Mouse (Mus musculus): Measurements from ENCODE around the gene Gm10436. TPM values are rescaled to one million over a fixed set of nuclear protein-coding genes. Genes with fewer than 3 reads are reported as not detected.
"Not testable (repeated sequence)": the region's sequence is repeated elsewhere in the genome, so short reads cannot be mapped to it uniquely, and the experiment has no call there.

Gm10436 gene
- polyA plus RNA-seq (2012; ENCODE audit: insufficient read depth, low replicate concordance) = not detected in 2 replicates

- not testable (repeated sequence) for H3K27me3 ChIP-seq (replicated peaks); H3K4me1 ChIP-seq; H3K4me3 ChIP-seq (replicated peaks); H3K36me3 ChIP-seq (replicated peaks; ENCODE audit: low read length); H3K9me3 ChIP-seq
Observed at GRCm38 (mm10) chr12:88182008-88182407, at the start of gene Gm10436. Gene Gm10436 (minus strand): TSS chr12:88182108.

GRCm38 (mm10) chr12:88219445-88219844 lies 37.5 kb upstream of the Gm10436 start:
- H3K36me3 ChIP-seq (replicated peaks; ENCODE audit: low read length) = no peaks in the 10 kb centered on the region
- H3K4me3 ChIP-seq (replicated peaks) = no peak overlapping the region
- peaks cover 43% of the 10 kb centered on the region for H3K9me3 ChIP-seq
- no peaks in the 10 kb centered on the region for H3K4me1 ChIP-seq
- no peak for TF ChIP-seq FLI1 (IDR thresholded peaks at IDR 0.05; ENCODE audit: low read length)
- no peak for TF ChIP-seq GATA1 (IDR thresholded peaks at IDR 0.05; ENCODE audit: borderline replicate concordance, low read length)
- no peaks in the 10 kb centered on the region for H3K27me3 ChIP-seq (replicated peaks)

DNA sequence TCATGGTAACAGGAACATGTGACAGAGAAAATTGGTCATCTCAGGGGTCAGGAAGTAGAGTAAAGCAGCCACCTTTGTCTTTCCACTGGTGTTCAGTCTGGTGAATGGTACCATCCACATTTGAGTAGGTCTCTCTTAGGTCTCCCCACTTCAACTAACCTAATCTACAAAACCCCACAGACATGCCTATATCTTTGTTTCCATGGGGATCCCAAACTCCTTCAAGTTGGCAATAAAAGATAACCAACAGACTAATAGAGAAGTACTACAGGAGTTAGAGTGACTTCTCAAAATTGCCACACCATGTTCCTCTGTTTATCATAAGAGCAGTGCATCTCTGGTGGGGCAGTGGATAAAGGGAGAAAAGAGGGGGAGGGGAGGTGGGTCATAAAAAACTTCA lies 36.2 kb upstream of the Gm10436 start:
- not testable (repeated sequence) for H3K36me3 ChIP-seq (replicated peaks; ENCODE audit: low read length); H3K4me3 ChIP-seq (replicated peaks); H3K4me1 ChIP-seq; H3K27me3 ChIP-seq (replicated peaks)
- peaks cover 44% of the 10 kb centered on the region for H3K9me3 ChIP-seq

DNA sequence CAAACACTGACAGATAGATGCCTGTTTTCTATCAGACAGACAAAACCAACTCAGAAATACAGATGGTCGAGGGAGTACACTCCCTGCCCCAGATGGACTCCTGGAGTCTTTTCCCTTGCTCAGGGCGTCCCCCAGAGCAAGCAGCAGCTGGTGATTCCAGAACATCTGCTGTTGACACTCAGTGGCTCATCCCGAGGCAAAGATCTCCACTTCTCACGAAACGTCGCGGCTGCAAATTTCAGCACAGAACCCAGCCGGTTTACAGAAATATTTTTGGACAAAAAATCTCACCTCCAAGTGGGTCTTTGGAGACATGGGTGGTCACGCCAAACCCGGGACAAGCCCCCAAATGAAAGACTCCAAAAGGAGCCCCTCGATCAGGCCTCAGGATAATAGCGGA lies 32.7 kb upstream of the Gm10436 start:
- H3K4me1 ChIP-seq = no peaks in the 10 kb centered on the region
- no peak overlapping the region for H3K4me3 ChIP-seq (replicated peaks)
- no peaks in the 10 kb centered on the region for H3K27me3 ChIP-seq (replicated peaks)
- TF ChIP-seq FLI1 (IDR thresholded peaks at IDR 0.05; ENCODE audit: low read length) = no peak
- TF ChIP-seq GATA1 (IDR thresholded peaks at IDR 0.05; ENCODE audit: borderline replicate concordance, low read length) = no peak
- H3K36me3 ChIP-seq (replicated peaks; ENCODE audit: low read length) = no peaks in the 10 kb centered on the region
- H3K9me3 ChIP-seq = peaks cover 38% of the 10 kb centered on the region

- not testable (repeated sequence) for H3K27me3 ChIP-seq (replicated peaks); H3K4me1 ChIP-seq; H3K4me3 ChIP-seq (replicated peaks); H3K36me3 ChIP-seq (replicated peaks; ENCODE audit: low read length)
- H3K9me3 ChIP-seq = peaks cover 29% of the 10 kb centered on the region
Observed at GRCm38 (mm10) chr12:88211458-88211857, 29.6 kb upstream of the Gm10436 start.

- Histone ChIP-seq H3K4me1 (no peaks in the 10 kb centered on the region), H3K27me3 (replicated peaks) (no peaks in the 10 kb centered on the region), H3K9me3 (peaks cover 3% of the 10 kb centered on the region; the same call in 1 of the 2 replicates), H3K4me3 (replicated peaks) (no peak overlapping the region), H3K36me3 (replicated peaks; ENCODE audit: low read length) (no peaks in the 10 kb centered on the region)
- TF ChIP-seq GATA1 (IDR thresholded peaks at IDR 0.05; ENCODE audit: borderline replicate concordance, low read length) = no peak
- TF ChIP-seq FLI1 (IDR thresholded peaks at IDR 0.05; ENCODE audit: low read length) = no peak
Observed at GRCm38 (mm10) chr12:88202856-88203255, 20.9 kb upstream of the Gm10436 start.

Other genes with a start within 250 kb of the Gm10436 start
- not detected in 2 replicates for gene Gm2042, start 228.0 kb downstream of the Gm10436 start, polyA plus RNA-seq (2012; ENCODE audit: insufficient read depth, low replicate concordance)
- gene Gm2075, start 170.3 kb downstream of the Gm10436 start, polyA plus RNA-seq (2012; ENCODE audit: insufficient read depth, low replicate concordance) = not detected in 2 replicates
- gene Gm6803, start 163.3 kb downstream of the Gm10436 start, polyA plus RNA-seq (2012; ENCODE audit: insufficient read depth, low replicate concordance) = not detected in 2 replicates
- not detected in 2 replicates for gene Gm2056, start 155.1 kb downstream of the Gm10436 start, polyA plus RNA-seq (2012; ENCODE audit: insufficient read depth, low replicate concordance)
- gene Gm16368, start 98.4 kb downstream of the Gm10436 start, polyA plus RNA-seq (2012; ENCODE audit: insufficient read depth, low replicate concordance) = not detected in 2 replicates
- not detected in 2 replicates for gene Gm8332, start 68.0 kb upstream of the Gm10436 start, polyA plus RNA-seq (2012; ENCODE audit: insufficient read depth, low replicate concordance)
- not detected in 2 replicates for gene Gm5662, start 92.4 kb upstream of the Gm10436 start, polyA plus RNA-seq (2012; ENCODE audit: insufficient read depth, low replicate concordance)
- gene Gm5039, start 141.9 kb upstream of the Gm10436 start, polyA plus RNA-seq (2012; ENCODE audit: insufficient read depth, low replicate concordance) = not detected in 2 replicates
- gene Adck1, start 178.4 kb upstream of the Gm10436 start, polyA plus RNA-seq (2012; ENCODE audit: insufficient read depth, low replicate concordance) = 3.6 and 7.9 TPM in 2 replicates

All from megakaryocyte, embryonic 14.5 days (primary cell).